Mouse (Mus musculus) liver, adult 2 months (tissue): Measurements from ENCODE around the gene Akt1.

Source experiments
- CTCF ChIP-seq: fragments of 200-500 bp; IDR thresholded peaks from 2 replicates; pipeline ENCODE4 v1.5.1; 2011; ENCODE audit warnings: low read depth, low read length, control low read depth
- POLR2A ChIP-seq: fragments of 200-500 bp; IDR thresholded peaks from 2 replicates; pipeline ENCODE4 v1.6.1; 2011; ENCODE audit warnings: low read length, control low read depth; ENCODE audit not compliant: insufficient read depth; ENCODE audit errors: extremely low read depth

DNA sequence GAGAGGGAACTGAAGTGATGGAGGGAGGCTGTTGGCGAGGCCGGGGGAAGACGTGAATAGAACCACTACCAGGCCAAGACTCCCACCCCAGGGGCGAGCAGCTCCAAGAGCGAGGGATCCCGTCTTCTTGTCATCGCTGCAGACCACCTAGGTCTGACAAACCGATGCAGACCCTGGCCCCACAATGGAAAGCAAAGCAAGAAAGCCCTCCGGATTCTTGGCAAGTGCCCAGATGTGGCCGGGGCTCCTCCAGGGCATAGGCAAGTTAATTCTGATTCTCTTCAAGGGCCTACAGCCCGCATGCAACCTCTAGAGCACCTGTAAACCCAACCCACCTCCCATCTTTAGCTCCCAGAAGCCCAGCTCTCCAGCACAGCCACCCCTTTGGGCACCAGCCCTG is 11.4 kb downstream of the Akt1 start:
- TF ChIP-seq CTCF (no peak), POLR2A (no peak)
